Mouse (Mus musculus): ENCODE results near the gene Srprb. TPM values are rescaled to one million over a fixed set of nuclear protein-coding genes. Genes with fewer than 3 reads are reported as not detected.

Srprb gene
- total RNA-seq (2014; fragmentation: Nextera tagmentation) (21.2 and 21.3 TPM in 2 replicates), total RNA-seq (2017) (24.2 and 24.9 TPM in 2 replicates), polyA plus RNA-seq (2012) (15.9 and 26.7 TPM in 2 replicates)

GRCm38 (mm10) chr9:103201561-103202260 lies at the start of gene Srprb:
Srprb (minus strand) TSS chr9:103202137.
- DNase-seq (ENCODE audit: low spot score) (peak; percentile 89), ATAC-seq (ENCODE audit: extremely low read depth, insufficient number of reproducible peaks, low FRiP score, poor library complexity, severe bottlenecking) (peak; percentile 97)
- no peaks in the 10 kb centered on the region for H3K27me3 ChIP-seq (ENCODE audit: insufficient read depth, low read length)
- H3K9me3 ChIP-seq (replicated peaks) = 0 out of 2 replicates have a peak, but pooled peaks cover 2% of the 10 kb centered on the region
- H3K4me1 ChIP-seq (ENCODE audit: insufficient read depth, low read depth, low read length) = peaks cover 19% of the 10 kb centered on the region
- H3K36me3 ChIP-seq (replicated peaks) = peaks cover 34% of the 10 kb centered on the region
- H3K4me3 ChIP-seq (ENCODE audit: low read depth, low read length) = peak within 1 kb of the TSS; percentile 82
- TF ChIP-seq POLR2AphosphoS5 (IDR thresholded peaks at IDR 0.05; ENCODE audit: insufficient replicate concordance, low read depth, low read length) = no peak
- TF ChIP-seq GATA2 (IDR thresholded peaks at IDR 0.05; ENCODE audit: borderline replicate concordance, low read depth, low read length) = no peak
- TF ChIP-seq TAL1 (conservative IDR thresholded peaks at IDR 0.05; ENCODE audit: low read depth, low read length) = no peak
- no peak for TF ChIP-seq GATA1 (IDR thresholded peaks at IDR 0.05; ENCODE audit: borderline replicate concordance, low read length)
- no peak for TF ChIP-seq CTCF (IDR thresholded peaks at IDR 0.05; ENCODE audit: low read depth, low read length)

GRCm38 (mm10) chr9:103248618-103249017 lies 46.7 kb upstream of the Srprb start:
- ATAC-seq (ENCODE audit: extremely low read depth, insufficient number of reproducible peaks, low FRiP score, poor library complexity, severe bottlenecking) (no peak), DNase-seq (ENCODE audit: low spot score) (no peak)
- peaks cover 2% of the 10 kb centered on the region for H3K9me3 ChIP-seq (replicated peaks)
- H3K4me3 ChIP-seq (ENCODE audit: low read depth, low read length) = no peak overlapping the region
- peaks cover 17% of the 10 kb centered on the region for H3K36me3 ChIP-seq (replicated peaks)
- peaks cover 4% of the 10 kb centered on the region; the same call in 1 of the 2 replicates for H3K27me3 ChIP-seq (ENCODE audit: insufficient read depth, low read length)
- no peaks in the 10 kb centered on the region for H3K4me1 ChIP-seq (ENCODE audit: insufficient read depth, low read depth, low read length)
- TF ChIP-seq GATA1 (IDR thresholded peaks at IDR 0.05; ENCODE audit: borderline replicate concordance, low read length) = no peak
- TF ChIP-seq GATA2 (IDR thresholded peaks at IDR 0.05; ENCODE audit: borderline replicate concordance, low read depth, low read length) = no peak
- TF ChIP-seq CTCF (IDR thresholded peaks at IDR 0.05; ENCODE audit: low read depth, low read length) = no peak
- no peak for TF ChIP-seq TAL1 (conservative IDR thresholded peaks at IDR 0.05; ENCODE audit: low read depth, low read length)
- no peak for TF ChIP-seq POLR2AphosphoS5 (IDR thresholded peaks at IDR 0.05; ENCODE audit: insufficient replicate concordance, low read depth, low read length)

GRCm38 (mm10) chr9:103246526-103247168 lies 44.7 kb upstream of the Srprb start:
- peaks cover 9% of the 10 kb centered on the region; the same call in 1 of the 2 replicates for H3K27me3 ChIP-seq (ENCODE audit: insufficient read depth, low read length)
- H3K9me3 ChIP-seq (replicated peaks) = no peaks in the 10 kb centered on the region
- peaks cover 5% of the 10 kb centered on the region for H3K36me3 ChIP-seq (replicated peaks)
- no peak overlapping the region for H3K4me3 ChIP-seq (ENCODE audit: low read depth, low read length)
- no peak for TF ChIP-seq CTCF (IDR thresholded peaks at IDR 0.05; ENCODE audit: low read depth, low read length)
- TF ChIP-seq GATA1 (IDR thresholded peaks at IDR 0.05; ENCODE audit: borderline replicate concordance, low read length) = no peak
- TF ChIP-seq POLR2AphosphoS5 (IDR thresholded peaks at IDR 0.05; ENCODE audit: insufficient replicate concordance, low read depth, low read length) = no peak
- no peak for TF ChIP-seq TAL1 (conservative IDR thresholded peaks at IDR 0.05; ENCODE audit: low read depth, low read length)
- TF ChIP-seq GATA2 (IDR thresholded peaks at IDR 0.05; ENCODE audit: borderline replicate concordance, low read depth, low read length) = no peak
- DNase-seq (ENCODE audit: low spot score) (no peak), ATAC-seq (ENCODE audit: extremely low read depth, insufficient number of reproducible peaks, low FRiP score, poor library complexity, severe bottlenecking) (no peak)
- H3K4me1 ChIP-seq (ENCODE audit: insufficient read depth, low read depth, low read length) = no peaks in the 10 kb centered on the region

- no peak for TF ChIP-seq GATA1 (IDR thresholded peaks at IDR 0.05; ENCODE audit: borderline replicate concordance, low read length)
- no peak for TF ChIP-seq GATA2 (IDR thresholded peaks at IDR 0.05; ENCODE audit: borderline replicate concordance, low read depth, low read length)
- no peak for TF ChIP-seq POLR2AphosphoS5 (IDR thresholded peaks at IDR 0.05; ENCODE audit: insufficient replicate concordance, low read depth, low read length)
- Histone ChIP-seq H3K4me3 (ENCODE audit: low read depth, low read length) (no peak overlapping the region), H3K9me3 (replicated peaks) (no peaks in the 10 kb centered on the region), H3K36me3 (replicated peaks) (no peaks in the 10 kb centered on the region), H3K27me3 (ENCODE audit: insufficient read depth, low read length) (peaks cover 22% of the 10 kb centered on the region), H3K4me1 (ENCODE audit: insufficient read depth, low read depth, low read length) (no peaks in the 10 kb centered on the region)
- DNase-seq (ENCODE audit: low spot score) (no peak), ATAC-seq (ENCODE audit: extremely low read depth, insufficient number of reproducible peaks, low FRiP score, poor library complexity, severe bottlenecking) (no peak)
These were observed 41.7 kb upstream of the Srprb start for GRCm38 (mm10) chr9:103243640-103244039.

GRCm38 (mm10) chr9:103241206-103241605 lies 39.3 kb upstream of the Srprb start:
- Histone ChIP-seq H3K9me3 (replicated peaks) (no peaks in the 10 kb centered on the region), H3K4me3 (ENCODE audit: low read depth, low read length) (no peak overlapping the region), H3K4me1 (ENCODE audit: insufficient read depth, low read depth, low read length) (no peaks in the 10 kb centered on the region), H3K27me3 (ENCODE audit: insufficient read depth, low read length) (peaks cover 32% of the 10 kb centered on the region), H3K36me3 (replicated peaks) (no peaks in the 10 kb centered on the region)
- TF ChIP-seq GATA1 (IDR thresholded peaks at IDR 0.05; ENCODE audit: borderline replicate concordance, low read length) = no peak
- TF ChIP-seq TAL1 (conservative IDR thresholded peaks at IDR 0.05; ENCODE audit: low read depth, low read length) = no peak
- no peak for TF ChIP-seq POLR2AphosphoS5 (IDR thresholded peaks at IDR 0.05; ENCODE audit: insufficient replicate concordance, low read depth, low read length)
- no peak for TF ChIP-seq GATA2 (IDR thresholded peaks at IDR 0.05; ENCODE audit: borderline replicate concordance, low read depth, low read length)
- no peak for TF ChIP-seq CTCF (IDR thresholded peaks at IDR 0.05; ENCODE audit: low read depth, low read length)
- DNase-seq (ENCODE audit: low spot score) (no peak), ATAC-seq (ENCODE audit: extremely low read depth, insufficient number of reproducible peaks, low FRiP score, poor library complexity, severe bottlenecking) (no peak)

GRCm38 (mm10) chr9:103239471-103239870 lies 37.5 kb upstream of the Srprb start:
- ATAC-seq (ENCODE audit: extremely low read depth, insufficient number of reproducible peaks, low FRiP score, poor library complexity, severe bottlenecking) (no peak), DNase-seq (ENCODE audit: low spot score) (no peak)
- Histone ChIP-seq H3K27me3 (ENCODE audit: insufficient read depth, low read length) (peaks cover 39% of the 10 kb centered on the region), H3K4me3 (ENCODE audit: low read depth, low read length) (no peak overlapping the region), H3K4me1 (ENCODE audit: insufficient read depth, low read depth, low read length) (no peaks in the 10 kb centered on the region), H3K9me3 (replicated peaks) (no peaks in the 10 kb centered on the region), H3K36me3 (replicated peaks) (no peaks in the 10 kb centered on the region)
- TF ChIP-seq TAL1 (conservative IDR thresholded peaks at IDR 0.05; ENCODE audit: low read depth, low read length) (no peak), CTCF (IDR thresholded peaks at IDR 0.05; ENCODE audit: low read depth, low read length) (no peak), POLR2AphosphoS5 (IDR thresholded peaks at IDR 0.05; ENCODE audit: insufficient replicate concordance, low read depth, low read length) (no peak), GATA2 (IDR thresholded peaks at IDR 0.05; ENCODE audit: borderline replicate concordance, low read depth, low read length) (no peak)
